Mouse (Mus musculus): ENCODE results near the gene Retreg3. TPM values are rescaled to one million over a fixed set of nuclear protein-coding genes. Genes with fewer than 3 reads are reported as not detected.

Gene Retreg3
- polyA plus RNA-seq, 1 experiment from 2014 or later: 15.3 TPM

DNA sequence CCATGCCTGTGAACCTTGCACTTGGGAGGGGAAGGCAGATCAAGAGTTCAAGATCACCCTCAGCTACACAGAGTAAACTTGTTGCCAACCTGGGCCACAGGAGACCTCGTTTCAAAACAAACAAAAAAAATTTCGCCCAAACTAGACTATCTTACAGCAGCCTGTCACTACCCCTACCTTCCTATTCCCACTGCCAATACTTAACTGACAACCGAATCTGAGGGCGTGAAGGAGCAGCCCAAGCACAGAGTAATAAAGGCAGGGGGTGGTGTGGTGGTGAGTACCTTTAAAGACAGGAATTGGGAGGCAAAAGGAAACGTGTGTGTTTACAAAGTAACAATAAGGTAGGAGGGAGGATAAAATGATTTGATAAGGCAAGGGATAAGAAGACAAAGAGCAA is 9.0 kb downstream of the Retreg3 start:
- 56% methylated on average over 5 of the region's 5 CpGs for WGBS
- Histone ChIP-seq H3K4me2 (no peak overlapping the region), H3K9me3 (replicated peaks) (no peaks in the 10 kb centered on the region), H3K4me1 (replicated peaks) (peaks cover 2% of the 10 kb centered on the region; the same call in 1 of the 2 replicates), H3K4me3 (no peak overlapping the region), H3K9ac (no peak overlapping the region), H3K27me3 (no peaks in the 10 kb centered on the region), H3K27ac (no peak overlapping the region), H3K36me3 (no peaks in the 10 kb centered on the region; the same call in 1 of the 2 replicates)
- ATAC-seq (replicated peaks; ENCODE audit: insufficient number of reproducible peaks, insufficient read depth, low FRiP score, low read depth): no peak

DNA sequence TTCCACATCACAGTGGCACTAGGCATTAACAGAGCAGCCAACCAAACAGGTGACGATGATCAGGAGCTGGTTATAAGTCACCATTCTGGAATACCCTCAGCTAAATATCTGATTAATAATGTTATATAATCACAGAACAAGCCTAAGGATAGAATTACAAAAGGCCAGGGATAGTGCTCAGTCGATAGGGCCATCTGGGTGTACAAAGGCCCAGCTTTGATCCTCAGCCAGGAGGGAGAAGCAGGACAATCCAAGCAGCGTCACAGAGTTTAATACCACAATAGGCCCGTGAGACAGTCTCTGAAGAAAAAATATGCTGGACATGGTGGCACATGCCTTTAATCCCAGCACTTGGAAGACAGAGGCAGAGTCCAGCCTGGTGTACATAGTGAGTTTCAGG is 10.3 kb downstream of the Retreg3 start:
- Histone ChIP-seq H3K9me3 (replicated peaks) (no peaks in the 10 kb centered on the region), H3K36me3 (peaks cover 2% of the 10 kb centered on the region; the same call in 1 of the 2 replicates), H3K4me1 (replicated peaks) (no peaks in the 10 kb centered on the region), H3K4me2 (no peak overlapping the region), H3K27ac (no peak overlapping the region), H3K4me3 (no peak overlapping the region), H3K9ac (no peak overlapping the region), H3K27me3 (no peaks in the 10 kb centered on the region)
- ATAC-seq (replicated peaks; ENCODE audit: insufficient number of reproducible peaks, insufficient read depth, low FRiP score, low read depth): no peak
- WGBS: 78% methylated on average over 4 of the region's 4 CpGs

DNA sequence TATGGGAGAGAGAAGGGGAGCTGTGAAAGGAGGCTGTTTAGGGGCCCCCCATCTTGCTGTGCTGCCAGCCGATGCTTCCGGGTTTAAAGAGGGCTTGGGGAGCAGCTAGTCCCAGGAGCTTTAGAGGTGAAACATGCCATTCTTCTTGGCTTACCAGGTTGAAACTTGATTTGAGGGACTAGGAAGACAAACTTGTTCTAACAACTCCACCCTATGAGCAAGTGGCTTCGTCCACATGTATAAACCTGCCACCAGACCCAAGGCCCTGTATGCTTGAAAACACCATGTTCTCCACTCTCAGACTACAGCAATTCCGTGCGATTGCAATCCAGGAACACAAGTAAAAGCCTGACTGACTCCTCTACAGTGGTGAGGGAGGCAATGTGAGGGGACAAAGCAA is 16.7 kb downstream of the Retreg3 start:
- WGBS: 90% methylated on average over 5 of the region's 5 CpGs
- Histone ChIP-seq H3K9ac (no peak overlapping the region), H3K9me3 (replicated peaks) (no peaks in the 10 kb centered on the region), H3K4me2 (no peak overlapping the region), H3K27me3 (no peaks in the 10 kb centered on the region), H3K36me3 (peaks cover 58% of the 10 kb centered on the region), H3K4me3 (no peak overlapping the region), H3K27ac (0 out of 2 replicates have a peak overlapping the region, but pooled peaks have one; percentile 5), H3K4me1 (replicated peaks) (no peaks in the 10 kb centered on the region)
- ATAC-seq (replicated peaks; ENCODE audit: insufficient number of reproducible peaks, insufficient read depth, low FRiP score, low read depth): no peak

DNA sequence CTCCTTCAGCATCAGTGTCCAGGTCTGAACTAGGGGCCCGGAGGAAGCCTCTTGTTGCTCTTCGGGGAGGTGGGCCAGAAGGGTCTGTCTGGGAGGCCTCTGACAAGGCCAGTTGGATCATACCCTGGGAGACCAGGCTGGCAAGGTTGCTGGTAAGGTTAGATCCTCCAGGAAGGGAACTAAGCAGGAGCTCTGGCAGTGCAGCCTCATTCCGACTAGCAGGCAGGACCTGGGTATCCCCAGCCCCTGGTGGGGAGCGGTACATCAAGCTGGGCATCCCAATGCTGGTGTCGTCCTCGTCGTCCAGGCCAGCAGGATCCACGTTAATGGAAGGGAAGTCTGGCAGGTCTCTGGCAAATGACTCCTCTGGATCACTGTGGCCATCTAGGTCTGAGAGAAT is 21.5 kb downstream of the Retreg3 start:
- ATAC-seq (replicated peaks; ENCODE audit: insufficient number of reproducible peaks, insufficient read depth, low FRiP score, low read depth): no peak
- H3K4me1 ChIP-seq (replicated peaks): peaks cover 14% of the 10 kb centered on the region
- no peak overlapping the region for H3K4me3 ChIP-seq
- no peaks in the 10 kb centered on the region for H3K9me3 ChIP-seq (replicated peaks)
- 92% methylated on average over 8 of the region's 8 CpGs for WGBS
- H3K36me3 ChIP-seq: peaks cover 57% of the 10 kb centered on the region
- no peak overlapping the region for H3K27ac ChIP-seq
- H3K27me3 ChIP-seq: no peaks in the 10 kb centered on the region
- no peak overlapping the region for H3K4me2 ChIP-seq
- H3K9ac ChIP-seq: no peak overlapping the region

DNA sequence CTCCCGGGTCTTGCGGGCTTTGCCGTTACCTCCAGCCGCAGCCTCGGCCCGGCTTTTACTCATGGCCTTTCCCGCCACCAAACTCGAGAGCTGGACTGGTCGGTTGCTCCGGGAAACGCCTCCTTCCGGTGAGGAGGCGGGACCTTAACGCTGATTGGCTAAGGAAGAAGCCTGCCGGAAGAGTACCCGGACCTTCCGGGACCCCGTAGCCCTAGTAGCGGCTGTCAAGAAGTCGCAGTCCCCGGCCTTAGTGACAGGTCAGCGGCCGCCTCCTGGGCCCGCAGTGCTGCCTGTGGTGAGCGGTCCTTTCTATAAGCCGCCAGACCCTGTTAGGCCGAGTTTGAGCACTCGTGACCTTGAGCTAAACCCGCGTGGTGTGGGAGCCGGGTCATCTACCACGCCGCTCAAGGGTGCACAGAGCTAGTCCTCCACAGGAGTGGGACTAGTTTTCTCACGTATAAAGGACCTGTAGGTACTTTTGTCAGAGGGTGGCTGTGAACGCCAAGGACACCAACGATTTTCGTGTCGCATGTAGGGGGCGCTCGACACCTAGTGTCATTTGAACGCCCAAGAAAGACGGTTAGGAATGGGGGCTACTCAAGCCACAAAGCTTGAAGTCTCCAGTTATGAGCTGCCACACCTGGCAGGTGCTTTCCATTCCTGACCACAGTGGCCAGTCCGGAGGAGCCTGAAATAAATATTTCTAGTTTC is 24.2 kb downstream of the Retreg3 start, which contains the start of gene Psmc3ip:
TSS of gene Psmc3ip (minus strand) at position 123 of the 711 bp plus-strand sequence.
- Histone ChIP-seq H3K9me3 (replicated peaks) (no peaks in the 10 kb centered on the region), H3K27ac (peak within 1 kb of the TSS; percentile 99), H3K9ac (peak within 1 kb of the TSS; percentile 79), H3K27me3 (no peaks in the 10 kb centered on the region), H3K4me3 (peak within 1 kb of the TSS; percentile 77), H3K36me3 (peaks cover 62% of the 10 kb centered on the region), H3K4me1 (replicated peaks) (peaks cover 14% of the 10 kb centered on the region), H3K4me2 (peak within 1 kb of the TSS; percentile 90)
- peak; percentile 95 for ATAC-seq (replicated peaks; ENCODE audit: insufficient number of reproducible peaks, insufficient read depth, low FRiP score, low read depth)
- WGBS: under 1% methylated on average over 43 of the region's 43 CpGs

DNA sequence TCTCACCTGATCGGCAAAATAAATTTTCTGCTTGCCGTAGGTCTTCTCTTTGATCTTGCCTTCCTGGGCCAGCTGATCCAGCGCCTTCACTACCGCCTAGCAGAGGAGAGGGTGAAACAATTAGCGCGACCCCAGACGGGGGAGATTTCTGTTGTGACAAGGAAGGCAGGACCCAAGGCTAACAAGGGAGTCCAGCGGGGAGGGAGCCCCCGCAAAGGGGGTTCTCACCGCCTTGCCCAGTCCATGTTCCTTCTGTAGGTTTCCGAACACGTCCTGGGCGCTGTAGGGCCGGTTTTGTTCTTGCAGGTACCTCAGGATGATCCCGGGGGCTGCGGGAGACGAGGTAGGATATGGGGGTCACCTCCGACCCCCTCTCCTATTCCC is 24.8 kb downstream of the Retreg3 start:
- peak overlapping the region; percentile 79 for H3K9ac ChIP-seq
- H3K4me3 ChIP-seq: peak overlapping the region; percentile 77
- WGBS: under 1% methylated on average over 18 of the region's 18 CpGs
- peak overlapping the region; percentile 90 for H3K4me2 ChIP-seq
- H3K27me3 ChIP-seq: no peaks in the 10 kb centered on the region
- peaks cover 62% of the 10 kb centered on the region for H3K36me3 ChIP-seq
- no peak; the same call in 1 of the 2 replicates for ATAC-seq (replicated peaks; ENCODE audit: insufficient number of reproducible peaks, insufficient read depth, low FRiP score, low read depth)
- H3K9me3 ChIP-seq (replicated peaks): no peaks in the 10 kb centered on the region
- peaks cover 14% of the 10 kb centered on the region for H3K4me1 ChIP-seq (replicated peaks)
- H3K27ac ChIP-seq: peak overlapping the region; percentile 99

DNA sequence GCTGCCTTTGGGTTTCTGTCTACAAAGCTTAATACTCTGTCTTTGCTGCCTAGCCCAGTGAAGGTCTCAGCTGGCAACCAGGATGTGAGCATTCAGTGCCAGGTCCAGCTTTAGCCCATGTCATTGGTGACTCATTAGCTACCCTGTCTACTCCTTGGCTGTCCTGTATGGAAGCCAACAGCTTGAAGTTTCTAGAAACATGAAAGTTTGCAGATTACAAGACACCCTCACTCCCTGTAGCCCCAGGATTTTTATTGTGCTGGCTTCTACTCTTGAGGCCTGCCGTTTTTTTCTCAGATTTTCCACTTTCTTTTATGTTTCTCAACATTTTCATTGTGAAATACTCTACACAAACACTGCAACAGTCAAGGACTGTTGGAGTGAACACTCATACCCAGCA is 29.8 kb downstream of the Retreg3 start:
- Histone ChIP-seq H3K9ac (no peak overlapping the region), H3K4me1 (replicated peaks) (peaks cover 35% of the 10 kb centered on the region), H3K4me2 (no peak overlapping the region), H3K9me3 (replicated peaks) (no peaks in the 10 kb centered on the region), H3K36me3 (peaks cover 45% of the 10 kb centered on the region), H3K27ac (no peak overlapping the region), H3K27me3 (no peaks in the 10 kb centered on the region), H3K4me3 (no peak overlapping the region)
- no peak for ATAC-seq (replicated peaks; ENCODE audit: insufficient number of reproducible peaks, insufficient read depth, low FRiP score, low read depth)
- 93% methylated on average over 1 of the region's 1 CpGs for WGBS

DNA sequence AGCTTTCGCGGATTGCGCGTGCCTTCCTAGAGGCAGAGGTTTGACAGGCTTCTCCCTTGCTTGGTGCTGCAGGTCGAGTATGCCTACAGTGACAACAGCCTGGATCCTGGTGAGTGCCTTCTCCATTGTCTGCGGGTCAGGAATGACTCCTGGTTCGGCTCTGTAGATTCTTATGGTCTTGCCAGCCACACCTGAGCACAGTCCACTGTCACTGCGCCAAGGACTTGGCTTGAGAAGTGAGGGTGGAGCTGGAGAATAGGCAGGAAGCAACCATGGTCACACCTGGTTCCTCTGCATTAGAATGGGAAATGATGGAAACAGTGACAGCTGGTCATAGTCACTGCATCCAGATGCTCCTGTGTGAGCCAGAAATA is 32.0 kb downstream of the Retreg3 start:
- Histone ChIP-seq H3K27me3 (no peaks in the 10 kb centered on the region), H3K36me3 (peaks cover 41% of the 10 kb centered on the region)
- WGBS: 11% methylated on average over 8 of the region's 8 CpGs

DNA sequence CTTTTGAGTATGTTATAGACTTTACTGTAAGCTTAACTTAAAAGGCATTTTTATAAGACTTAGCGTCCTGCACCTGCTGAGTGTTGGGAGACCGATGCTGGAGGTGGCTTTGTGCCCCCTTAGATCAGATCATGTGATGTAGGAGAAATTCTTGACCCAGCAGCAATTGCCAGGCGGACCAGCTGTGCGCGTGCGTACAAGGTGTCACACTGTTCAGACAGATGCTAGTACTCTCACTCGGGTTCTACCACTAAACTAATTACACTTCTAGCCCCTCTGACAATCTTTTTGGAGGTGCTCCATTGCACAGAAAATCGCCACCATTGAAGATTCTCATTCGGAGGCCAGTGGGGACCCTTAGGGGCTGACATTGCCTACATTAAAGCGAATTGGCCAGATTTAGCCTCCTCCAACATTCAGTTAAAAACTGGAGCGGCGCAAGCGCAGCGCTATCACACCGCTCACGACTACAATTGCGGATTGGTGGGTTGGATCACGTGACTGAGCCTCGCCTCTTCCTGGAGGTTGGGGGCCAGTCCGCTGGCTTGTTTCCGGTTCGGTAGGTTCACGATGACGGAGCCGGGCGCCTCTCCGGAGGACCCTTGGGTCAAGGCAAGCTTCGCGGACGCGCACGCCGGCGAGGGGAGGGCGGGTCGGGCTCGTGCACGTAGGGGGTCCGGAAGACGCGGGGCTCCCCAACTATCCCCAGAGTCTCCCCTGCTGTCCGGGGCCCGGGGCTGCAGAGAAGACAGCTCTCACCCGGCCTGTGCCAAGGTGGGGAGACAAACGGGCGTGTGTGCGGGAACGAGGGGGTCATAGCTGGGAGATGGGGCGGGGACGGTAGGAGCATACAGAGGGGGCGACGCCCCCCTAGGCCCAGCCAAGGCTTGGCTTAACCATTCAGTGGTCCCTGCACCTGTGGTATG is 32.7 kb downstream of the Retreg3 start, which contains the start of gene Mlx:
TSS of gene Mlx (plus strand) at position 522 of the 926 bp plus-strand sequence.
- 1% methylated on average over 52 of the region's 52 CpGs for WGBS
- peak within 1 kb of the TSS; percentile 85 for H3K4me3 ChIP-seq
- H3K4me2 ChIP-seq: peak within 1 kb of the TSS; percentile 87
- peaks cover 38% of the 10 kb centered on the region for H3K4me1 ChIP-seq (replicated peaks)
- peaks cover 35% of the 10 kb centered on the region for H3K36me3 ChIP-seq
- peak within 1 kb of the TSS; percentile 81 for H3K9ac ChIP-seq
- H3K27me3 ChIP-seq: no peaks in the 10 kb centered on the region
- ATAC-seq (replicated peaks; ENCODE audit: insufficient number of reproducible peaks, insufficient read depth, low FRiP score, low read depth): peak; percentile 83
- peak within 1 kb of the TSS; percentile 88 for H3K27ac ChIP-seq
- H3K9me3 ChIP-seq (replicated peaks): no peaks in the 10 kb centered on the region

More for the DNA sequence above, 32.0 kb downstream of the Retreg3 start:
- peak overlapping the region; percentile 87 for H3K4me2 ChIP-seq
- H3K9me3 ChIP-seq (replicated peaks): no peaks in the 10 kb centered on the region
- no peak for ATAC-seq (replicated peaks; ENCODE audit: insufficient number of reproducible peaks, insufficient read depth, low FRiP score, low read depth)
- H3K27ac ChIP-seq: peak overlapping the region; percentile 88
- H3K4me1 ChIP-seq (replicated peaks): peaks cover 37% of the 10 kb centered on the region
- H3K4me3 ChIP-seq: peak overlapping the region; percentile 85
- peak overlapping the region; percentile 81 for H3K9ac ChIP-seq

DNA sequence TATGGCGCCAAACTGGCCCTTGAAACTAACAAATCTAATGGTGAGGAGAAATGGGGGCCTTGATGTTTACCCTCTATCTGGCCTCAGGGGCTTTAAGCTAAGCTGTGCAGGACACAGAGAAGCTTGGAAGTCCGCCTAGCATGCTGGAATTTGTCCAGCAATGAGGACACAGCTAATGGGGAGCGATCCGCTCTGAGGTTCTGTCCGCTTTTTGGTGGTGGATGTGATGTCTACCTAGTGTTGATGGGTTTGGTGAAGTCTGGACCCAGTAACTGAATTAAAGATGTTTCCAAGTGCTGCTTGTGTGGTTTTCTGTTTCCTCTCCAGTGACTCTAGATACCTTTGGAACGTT is 33.4 kb downstream of the Retreg3 start:
- Histone ChIP-seq H3K9ac (peak overlapping the region; percentile 36), H3K4me1 (replicated peaks) (peaks cover 45% of the 10 kb centered on the region), H3K4me2 (peak overlapping the region; percentile 87), H3K27ac (peak overlapping the region; percentile 88), H3K9me3 (replicated peaks) (no peaks in the 10 kb centered on the region), H3K36me3 (peaks cover 27% of the 10 kb centered on the region), H3K27me3 (no peaks in the 10 kb centered on the region), H3K4me3 (peak overlapping the region; percentile 85)
- ATAC-seq (replicated peaks; ENCODE audit: insufficient number of reproducible peaks, insufficient read depth, low FRiP score, low read depth): no peak
- 78% methylated on average over 6 of the region's 6 CpGs for WGBS

DNA sequence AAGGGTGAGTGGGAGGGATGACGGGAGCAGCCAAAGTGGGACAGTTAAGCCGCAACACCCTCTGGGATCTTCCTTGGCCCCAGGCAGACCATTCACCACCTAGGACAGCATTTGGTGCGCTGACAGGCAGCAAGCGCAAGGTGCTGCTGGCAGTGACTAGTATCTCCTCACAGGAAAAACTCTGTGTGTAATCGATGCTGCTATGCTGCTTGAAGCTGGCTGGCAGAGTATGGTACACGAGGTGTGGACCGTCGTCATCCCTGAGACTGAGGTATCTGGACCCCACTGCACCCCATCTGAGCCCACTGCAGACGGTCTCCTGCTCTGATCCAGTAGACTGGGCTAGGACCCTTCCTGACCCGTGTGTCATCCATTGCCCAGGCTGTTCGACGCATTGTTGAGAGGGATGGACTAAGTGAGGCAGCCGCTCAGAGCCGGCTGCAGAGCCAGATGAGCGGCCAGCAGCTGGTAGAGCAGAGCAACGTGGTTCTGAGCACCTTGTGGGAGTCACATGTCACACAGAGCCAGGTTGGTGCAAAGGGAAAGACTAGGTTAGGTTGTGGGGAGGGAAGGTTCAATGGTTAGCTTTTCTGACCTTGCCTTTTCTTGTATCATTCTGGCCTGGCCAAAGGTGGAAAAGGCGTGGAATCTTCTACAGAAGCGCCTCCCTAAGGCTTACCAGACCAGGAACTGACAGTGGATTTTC is 33.9 kb downstream of the Retreg3 start:
- Histone ChIP-seq H3K27ac (peak overlapping the region; percentile 88; the same call in 1 of the 2 replicates), H3K27me3 (peaks cover 4% of the 10 kb centered on the region), H3K36me3 (peaks cover 22% of the 10 kb centered on the region), H3K9me3 (replicated peaks) (no peaks in the 10 kb centered on the region), H3K4me3 (no peak overlapping the region), H3K9ac (peak overlapping the region; percentile 36; the same call in 1 of the 2 replicates), H3K4me2 (peak overlapping the region; percentile 87; the same call in 1 of the 2 replicates), H3K4me1 (replicated peaks) (peaks cover 45% of the 10 kb centered on the region)
- 89% methylated on average over 18 of the region's 18 CpGs for WGBS
- no peak for ATAC-seq (replicated peaks; ENCODE audit: insufficient number of reproducible peaks, insufficient read depth, low FRiP score, low read depth)

Data from heart, embryonic 15.5 days (tissue).